Mouse (Mus musculus) forebrain, embryonic 14.5 days (tissue): ENCODE data around the gene Tdp2. TPM values are rescaled to one million over a fixed set of nuclear protein-coding genes. Genes with fewer than 3 reads are reported as not detected.

Experiments used
- ATAC-seq: fragments of 200-750 bp; cut with Nextera tagmentation; 2 replicates; pipeline ENCODE4 v1.8.0; 2017; ENCODE audit warnings: mild to moderate bottlenecking, moderate library complexity
- DNase-seq: peaks from one replicate; pipeline ENCODE4 v3.0.0-alpha.2; 2015; ENCODE audit warnings: low spot score
- H3K27ac ChIP-seq: fragments of 300-500 bp; sonication (generic); 2 replicates; pipeline ENCODE4 v1.5.1; 2014; ENCODE audit warnings: low read depth, mild to moderate bottlenecking, control low read depth, low read length, moderate library complexity
- H3K27me3 ChIP-seq: fragments of 300-500 bp; sonication (generic); replicated peaks from 2 replicates; pipeline ENCODE4 v1.6.1; 2014; ENCODE audit warnings: low read length, control low read depth, mixed read lengths; ENCODE audit not compliant: control insufficient read depth, insufficient read depth
- H3K36me3 ChIP-seq: fragments of 300-500 bp; sonication (generic); 2 replicates; pipeline ENCODE4 v1.6.1; 2014; ENCODE audit warnings: low read length, control low read depth; ENCODE audit not compliant: control insufficient read depth, insufficient read depth
- H3K4me1 ChIP-seq: fragments of 300-500 bp; sonication (generic); 2 replicates; pipeline ENCODE4 v1.6.1; 2014; ENCODE audit warnings: antibody characterized with exemption, low read length, control low read depth; ENCODE audit not compliant: control insufficient read depth, insufficient read depth
- H3K4me2 ChIP-seq: fragments of 300-500 bp; sonication (generic); 2 replicates; pipeline ENCODE4 v1.6.1; 2014; ENCODE audit warnings: mild to moderate bottlenecking, control low read depth, low read length
- H3K4me3 ChIP-seq: fragments of 300-500 bp; sonication (generic); 2 replicates; pipeline ENCODE4 v1.5.1; 2014; ENCODE audit warnings: low read depth, low read length, control low read depth
- H3K9ac ChIP-seq: fragments of 300-500 bp; sonication (generic); 2 replicates; pipeline ENCODE4 v1.6.1; 2014; ENCODE audit warnings: mild to moderate bottlenecking, low read length, control low read depth, moderate library complexity
- H3K9me3 ChIP-seq: fragments of 300-500 bp; sonication (generic); replicated peaks from 2 replicates; pipeline ENCODE4 v1.6.1; 2016; ENCODE audit warnings: low read length, control low read depth, mixed read lengths; ENCODE audit not compliant: control insufficient read depth
- WGBS: fragments of 180-500 bp; shearing (Covaris S2); extraction: QIAGEN DNeasy Blood & Tissue Kit; methylation state at CpG from one replicate; pipeline ENCODE4 v1.1.7; 2014; 5-methylcytosine and 5-hydroxymethylcytosine counted together
- polyA plus RNA-seq: library from polyadenylated mRNA; unstranded; fragments of >200 nt; fragmentation: Nextera tagmentation; extraction: Ambion mirVana; gene quantifications from 2 replicates; pipeline ENCODE4 v1.2.1, GENCODE M21; 2014

Tdp2 gene
- polyA plus RNA-seq, result 44.9 and 45.1 TPM in 2 replicates

- Histone ChIP-seq H3K9ac (peak within 1 kb of the TSS; percentile 96), H3K4me1 (peaks cover 16% of the 10 kb centered on the region), H3K4me3 (peak within 1 kb of the TSS; percentile 84), H3K27me3 (no peaks in the 10 kb centered on the region), H3K27ac (peak within 1 kb of the TSS; percentile 94), H3K9me3 (no peaks in the 10 kb centered on the region), H3K36me3 (no peaks in the 10 kb centered on the region), H3K4me2 (peak within 1 kb of the TSS; percentile 80)
- DNase-seq, result peak; percentile 98
- peak; percentile 99 for ATAC-seq
- WGBS, result under 1% methylated on average over 88 of the region's 90 CpGs
These were observed at the start of gene Tdp2, which contains the start of gene Acot13 for GRCm38 (mm10) chr13:24831353-24832130. Tdp2 (plus strand) TSS chr13:24831679. Acot13 (minus strand) TSS chr13:24831540.

DNA sequence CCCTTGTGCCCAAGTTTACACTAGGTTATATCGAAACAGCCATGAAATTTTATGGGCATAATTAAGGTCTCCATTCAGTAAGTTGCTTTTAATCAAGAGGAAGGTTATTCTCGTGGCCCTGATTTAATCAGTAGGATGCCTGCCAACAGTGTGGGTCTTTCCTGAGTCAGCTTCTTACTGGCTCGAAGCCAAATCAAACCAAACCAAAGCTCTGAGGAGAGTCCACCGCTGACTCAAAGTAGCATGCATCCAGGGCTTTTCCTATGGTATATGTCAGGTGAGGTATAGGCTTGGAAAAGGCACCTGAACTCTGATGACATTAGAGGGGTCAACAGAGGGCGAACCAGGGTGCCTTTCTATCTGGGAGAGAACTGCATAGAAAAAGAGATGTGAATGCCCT is 49.6 kb upstream of the Tdp2 start:
- no peak overlapping the region for H3K4me2 ChIP-seq
- H3K9me3 ChIP-seq, result no peaks in the 10 kb centered on the region
- WGBS, result 54% methylated on average over 5 of the region's 5 CpGs
- H3K27ac ChIP-seq, result no peak overlapping the region
- DNase-seq, result peak; percentile 49
- H3K36me3 ChIP-seq, result no peaks in the 10 kb centered on the region
- no peak overlapping the region for H3K4me3 ChIP-seq
- no peaks in the 10 kb centered on the region for H3K27me3 ChIP-seq
- H3K9ac ChIP-seq, result no peak overlapping the region
- no peaks in the 10 kb centered on the region for H3K4me1 ChIP-seq
- no peak for ATAC-seq

GRCm38 (mm10) chr13:24786014-24786490 is 45.4 kb upstream of the Tdp2 start:
- no peaks in the 10 kb centered on the region for H3K4me1 ChIP-seq
- 42% methylated on average over 11 of the region's 11 CpGs for WGBS
- H3K27ac ChIP-seq, result no peak overlapping the region
- H3K9ac ChIP-seq, result no peak overlapping the region
- ATAC-seq (peak; percentile 37; the same call in 1 of the 2 replicates), DNase-seq (peak; percentile 18)
- no peaks in the 10 kb centered on the region for H3K9me3 ChIP-seq
- H3K27me3 ChIP-seq, result no peaks in the 10 kb centered on the region
- H3K4me2 ChIP-seq, result no peak overlapping the region
- H3K4me3 ChIP-seq, result no peak overlapping the region
- no peaks in the 10 kb centered on the region for H3K36me3 ChIP-seq

DNA sequence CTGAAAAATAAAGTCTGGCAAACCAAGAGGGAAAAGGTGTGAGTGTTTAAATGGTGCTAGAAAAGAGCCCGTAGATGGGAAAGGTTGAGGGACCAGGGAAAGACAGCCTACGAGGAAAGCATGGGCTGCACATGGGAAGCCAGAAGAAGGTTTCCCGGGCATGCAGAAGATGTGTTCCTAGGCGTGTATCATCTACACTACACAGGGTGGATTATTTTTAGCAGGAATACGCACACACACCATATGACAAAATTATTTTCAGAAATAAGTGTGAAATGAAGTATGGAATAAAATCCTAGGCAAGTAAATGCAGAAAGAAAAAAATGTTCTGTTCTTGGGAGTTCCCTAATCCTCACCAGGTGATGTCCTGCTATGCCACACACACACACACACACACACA is 44.0 kb upstream of the Tdp2 start:
- no peaks in the 10 kb centered on the region for H3K4me1 ChIP-seq
- H3K9ac ChIP-seq, result no peak overlapping the region
- WGBS, result 89% methylated on average over 5 of the region's 5 CpGs
- H3K4me2 ChIP-seq, result no peak overlapping the region
- no peaks in the 10 kb centered on the region for H3K36me3 ChIP-seq
- H3K9me3 ChIP-seq, result no peaks in the 10 kb centered on the region
- H3K4me3 ChIP-seq, result no peak overlapping the region
- H3K27ac ChIP-seq, result no peak overlapping the region
- H3K27me3 ChIP-seq, result no peaks in the 10 kb centered on the region
- DNase-seq (no peak), ATAC-seq (no peak)

DNA sequence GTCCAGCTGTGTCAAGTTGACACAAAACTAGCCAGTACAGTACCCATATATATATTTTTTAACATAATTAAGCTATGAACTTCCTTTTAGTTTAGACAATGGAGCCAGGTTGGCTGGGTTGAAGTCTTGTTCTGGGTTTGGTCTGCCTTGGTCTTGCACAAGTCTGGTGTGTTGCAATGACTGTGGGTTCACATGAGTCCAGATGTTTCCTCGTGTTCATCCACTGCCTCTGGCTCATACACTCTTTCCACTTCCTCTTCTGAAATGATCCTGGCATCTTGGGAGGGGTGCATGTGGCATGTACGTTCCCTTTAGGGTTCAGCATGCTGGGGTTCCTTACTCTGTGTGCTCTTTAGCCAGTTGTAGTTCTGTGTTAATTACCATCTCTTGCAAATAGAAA is 40.1 kb upstream of the Tdp2 start:
- no peak overlapping the region for H3K9ac ChIP-seq
- H3K36me3 ChIP-seq, result no peaks in the 10 kb centered on the region
- H3K4me3 ChIP-seq, result no peak overlapping the region
- H3K27ac ChIP-seq, result no peak overlapping the region
- no peaks in the 10 kb centered on the region for H3K4me1 ChIP-seq
- DNase-seq, result no peak
- WGBS, result 81% methylated on average over 2 of the region's 2 CpGs
- H3K9me3 ChIP-seq, result no peaks in the 10 kb centered on the region
- no peak overlapping the region for H3K4me2 ChIP-seq
- ATAC-seq, result no peak
- no peaks in the 10 kb centered on the region for H3K27me3 ChIP-seq

GRCm38 (mm10) chr13:24792411-24793045 is 39.0 kb upstream of the Tdp2 start:
- H3K36me3 ChIP-seq, result no peaks in the 10 kb centered on the region
- H3K27me3 ChIP-seq, result no peaks in the 10 kb centered on the region
- DNase-seq (no peak), ATAC-seq (no peak)
- no peaks in the 10 kb centered on the region for H3K9me3 ChIP-seq
- H3K4me3 ChIP-seq, result no peak overlapping the region
- H3K27ac ChIP-seq, result no peak overlapping the region
- 94% methylated on average over 9 of the region's 9 CpGs for WGBS
- H3K4me1 ChIP-seq, result no peaks in the 10 kb centered on the region
- H3K4me2 ChIP-seq, result no peak overlapping the region
- H3K9ac ChIP-seq, result no peak overlapping the region

DNA sequence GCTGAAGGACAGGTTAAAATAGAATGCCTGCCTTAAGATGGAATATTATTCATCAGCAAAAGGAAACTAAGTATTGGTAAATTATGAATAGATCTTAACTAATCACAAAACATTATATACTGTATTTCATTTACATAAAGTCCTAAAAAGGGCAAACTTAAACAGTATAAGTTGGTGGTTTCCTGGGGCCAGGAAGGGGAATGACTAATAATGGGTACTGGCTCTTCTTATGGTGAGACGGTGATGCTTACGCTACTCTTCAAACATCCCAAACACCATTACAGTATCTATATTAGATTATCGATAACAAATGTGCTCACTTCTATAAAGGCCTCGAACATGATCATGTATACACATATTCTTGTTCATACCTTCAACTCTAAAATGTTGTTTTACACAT is 32.8 kb upstream of the Tdp2 start:
- Histone ChIP-seq H3K9ac (no peak overlapping the region), H3K4me1 (peaks cover 9% of the 10 kb centered on the region), H3K27ac (no peak overlapping the region), H3K4me2 (no peak overlapping the region), H3K36me3 (no peaks in the 10 kb centered on the region), H3K9me3 (no peaks in the 10 kb centered on the region), H3K4me3 (no peak overlapping the region), H3K27me3 (no peaks in the 10 kb centered on the region)
- no peak for DNase-seq
- over 99% methylated on average over 4 of the region's 4 CpGs for WGBS
- no peak for ATAC-seq

DNA sequence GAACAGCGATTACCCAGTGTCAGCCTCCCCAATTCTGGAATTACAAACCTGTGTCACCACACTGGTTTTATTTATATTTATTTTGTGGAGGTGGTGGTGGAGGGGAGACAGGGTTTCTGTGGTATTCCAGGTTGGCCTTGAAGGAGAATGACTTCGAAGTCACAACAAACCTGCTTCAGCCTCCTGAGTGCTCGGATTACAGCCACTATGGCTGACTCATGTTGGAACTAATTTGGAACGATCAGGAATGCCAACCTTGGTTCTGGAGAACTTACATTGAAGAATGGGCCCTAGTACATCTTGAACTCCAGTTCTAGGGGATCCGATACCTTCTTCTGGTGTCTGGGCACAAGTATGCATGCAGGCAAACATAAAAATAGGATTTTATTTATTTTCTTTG is 32.1 kb upstream of the Tdp2 start:
- 73% methylated on average over 5 of the region's 5 CpGs for WGBS

More for the DNA sequence above, 32.1 kb upstream of the Tdp2 start:
- H3K9me3 ChIP-seq, result no peaks in the 10 kb centered on the region
- no peaks in the 10 kb centered on the region for H3K36me3 ChIP-seq
- ATAC-seq, result no peak
- H3K27ac ChIP-seq, result no peak overlapping the region
- DNase-seq, result no peak
- no peak overlapping the region for H3K9ac ChIP-seq
- H3K27me3 ChIP-seq, result no peaks in the 10 kb centered on the region
- peak overlapping the region; percentile 88 for H3K4me2 ChIP-seq
- H3K4me1 ChIP-seq, result peaks cover 13% of the 10 kb centered on the region
- peak overlapping the region; percentile 98 for H3K4me3 ChIP-seq
